Mouse (Mus musculus) thymus, postnatal 4 days (tissue): ENCODE data around the gene Rin2.
A peak's percentile ranks its signal among the peaks of the same experiment; 100 is the strongest.
"Not testable (repeated sequence)": the region's sequence is repeated elsewhere in the genome, so short reads cannot be mapped to it uniquely, and the experiment has no call there.

Experiments used
- DNase-seq: peaks from one replicate; pipeline ENCODE4 v3.0.0; 2021

Rin2 gene

GRCm38 (mm10) chr2:145866695-145867449 is 191.9 kb downstream of the Rin2 start:
- DNase-seq, result no peak

GRCm38 (mm10) chr2:145871308-145871707 is 196.3 kb downstream of the Rin2 start:
- DNase-seq, result no peak

GRCm38 (mm10) chr2:145872099-145872498 is 197.1 kb downstream of the Rin2 start:
- no peak for DNase-seq

GRCm38 (mm10) chr2:145873953-145874352 is 198.9 kb downstream of the Rin2 start:
- DNase-seq, result no peak

GRCm38 (mm10) chr2:145874879-145875482 is 200.0 kb downstream of the Rin2 start:
- DNase-seq, result no peak

- DNase-seq, result no peak
Observed at GRCm38 (mm10) chr2:145877191-145877590, 202.2 kb downstream of the Rin2 start.

- no peak for DNase-seq
Observed at GRCm38 (mm10) chr2:145880887-145881747, 206.1 kb downstream of the Rin2 start.

- DNase-seq, result no peak
Observed at GRCm38 (mm10) chr2:145881932-145882331, 206.9 kb downstream of the Rin2 start.

GRCm38 (mm10) chr2:145882398-145882797 is 207.4 kb downstream of the Rin2 start:
- no peak for DNase-seq

- no peak for DNase-seq
Observed at GRCm38 (mm10) chr2:145884036-145884912, 209.3 kb downstream of the Rin2 start.

GRCm38 (mm10) chr2:145884913-145885785 is 210.1 kb downstream of the Rin2 start:
- DNase-seq, result no peak

GRCm38 (mm10) chr2:145887937-145888765 is 213.1 kb downstream of the Rin2 start:
- DNase-seq, result no peak

- DNase-seq, result no peak
Observed at GRCm38 (mm10) chr2:145888766-145889480, 213.9 kb downstream of the Rin2 start.

- DNase-seq, result no peak
Observed at GRCm38 (mm10) chr2:145890571-145890970, 215.6 kb downstream of the Rin2 start.

GRCm38 (mm10) chr2:145893756-145894155 is 218.7 kb downstream of the Rin2 start:
- DNase-seq, result no peak

GRCm38 (mm10) chr2:145898106-145898505 is 223.1 kb downstream of the Rin2 start:
- DNase-seq, result no peak

- DNase-seq, result not testable (repeated sequence)
Observed at GRCm38 (mm10) chr2:145900318-145900717, 225.3 kb downstream of the Rin2 start.

GRCm38 (mm10) chr2:145901861-145902260 is 226.8 kb downstream of the Rin2 start, which contains the start of gene Naa20:
Gene Naa20 (plus strand): TSS chr2:145902099.
- no peak for DNase-seq

- DNase-seq, result peak; percentile 92
Observed at GRCm38 (mm10) chr2:145903061-145903901, 228.3 kb downstream of the Rin2 start.
